Mouse (Mus musculus): ENCODE measurements at regions not wholly inside any gene's neighbourhood (a gene's known extent, or its start where the extent isn't known, plus 50 kb on each side); places are given as distances from the start of the nearest gene placed in this dataset.

DNA sequence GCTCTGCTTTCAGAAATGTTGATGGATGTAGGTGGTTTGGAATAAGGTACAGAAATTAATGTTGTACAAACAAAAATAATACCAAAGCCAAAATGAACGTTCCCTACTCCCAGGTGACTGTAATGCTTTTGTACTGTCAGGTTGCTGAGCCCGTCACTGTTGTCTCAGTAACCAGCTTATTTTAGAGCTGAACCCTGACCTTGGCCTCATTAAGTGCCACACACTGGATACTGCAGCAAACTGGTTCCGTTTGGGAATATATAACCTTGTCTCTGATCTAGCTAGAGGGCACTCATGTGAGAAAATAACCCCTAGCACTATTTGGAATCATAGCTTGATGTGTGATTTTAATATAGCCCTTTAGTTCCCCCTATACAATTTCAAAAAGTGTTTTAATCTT, 60.0 kb downstream of the Csl start:
- ATAC-seq (ENCODE audit: insufficient number of reproducible peaks, low FRiP score, low TSS enrichment): no peak

DNA sequence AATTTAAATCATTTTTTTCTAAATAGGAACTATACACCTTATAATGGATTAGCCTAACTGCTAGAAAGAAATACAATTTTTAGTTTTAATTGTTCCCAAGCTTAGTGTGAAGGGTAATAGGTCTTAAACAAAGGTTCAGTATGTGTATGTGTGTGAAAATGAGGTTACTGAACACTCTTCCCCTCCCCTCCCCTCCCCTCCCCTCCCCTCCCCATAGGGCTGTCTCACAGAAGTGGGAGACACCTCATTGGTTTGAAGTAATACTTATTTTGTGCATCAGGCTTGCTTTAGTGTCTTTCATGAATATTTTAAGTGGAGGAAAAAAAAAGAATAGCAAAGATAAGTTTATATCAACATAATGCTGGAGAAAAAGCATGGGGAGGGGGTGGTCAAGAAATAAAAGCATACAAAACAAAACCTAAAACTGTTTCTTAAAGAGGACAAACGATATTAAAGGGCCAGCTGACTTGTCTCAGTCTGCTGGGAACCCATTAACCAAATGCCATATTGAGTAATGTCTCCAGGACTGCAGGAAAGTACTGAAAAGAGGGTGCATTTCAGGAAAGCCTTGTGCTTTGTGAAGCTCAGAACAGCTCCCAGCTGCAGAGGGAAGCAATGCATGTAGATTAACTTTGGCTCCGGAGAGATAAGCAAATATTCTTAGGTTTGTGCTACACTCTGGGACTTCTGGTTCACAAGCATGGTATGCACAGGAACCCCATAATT, 59.2 kb downstream of the Csl start:
- no peak for ATAC-seq (ENCODE audit: insufficient number of reproducible peaks, low FRiP score, low TSS enrichment)

All from cerebellum, adult (tissue).